Comparison of ENCODE assay signal across 8 mouse cellular contexts in genomic region chr8:70234080-70234780, GRCm38 (mm10). TPM values are rescaled to one million over a fixed set of nuclear protein-coding genes. Genes with fewer than 3 reads are reported as not detected.
DNase-seq lines count a peak whose midpoint lies in the region; ATAC-seq and TF ChIP-seq lines count a peak whose summit lies in the region.

Gene Sugp2, plus strand, starts transcription at chr8:70234226.
Gene Armc6, minus strand, starts transcription at chr8:70234466.

- ATAC-seq in CD4-positive, CD25-positive, alpha-beta regulatory T cell, adult 4 months: peak; percentile 89
- peak; percentile 97 for ATAC-seq in heart, embryonic 15.5 days (replicated peaks; ENCODE audit: insufficient number of reproducible peaks, insufficient read depth, low FRiP score, low read depth)
- ATAC-seq in liver, embryonic 14.5 days (ENCODE audit: insufficient read depth): peak; percentile 95
- ATAC-seq in neural tube, embryonic 11.5 days (ENCODE audit: insufficient read depth, low FRiP score, low TSS enrichment): peak; percentile 92
- ATAC-seq in stomach, postnatal 0 days (ENCODE audit: low FRiP score, low TSS enrichment): peak; percentile 96

- no peaks in the 10 kb centered on the region for H3K9me3 ChIP-seq in forebrain, embryonic 10.5 days
- H3K9me3 ChIP-seq in heart, embryonic 15.5 days (replicated peaks): no peaks in the 10 kb centered on the region
- H3K9me3 ChIP-seq in liver, embryonic 14.5 days (ENCODE audit: control insufficient read depth, low read length): no peaks in the 10 kb centered on the region
- H3K9me3 ChIP-seq in neural tube, embryonic 11.5 days (ENCODE audit: control insufficient read depth, low read length): no peaks in the 10 kb centered on the region
- H3K9me3 ChIP-seq in stomach, postnatal 0 days (ENCODE audit: control insufficient read depth, low read length): no peaks in the 10 kb centered on the region

- peak within 1 kb of the TSS; percentile 94 for H3K27ac ChIP-seq in forebrain, embryonic 10.5 days
- peak within 1 kb of the TSS; percentile 93 for H3K27ac ChIP-seq in heart, embryonic 15.5 days
- H3K27ac ChIP-seq in liver, embryonic 14.5 days: peak within 1 kb of the TSS; percentile 87
- H3K27ac ChIP-seq in neural tube, embryonic 11.5 days (ENCODE audit: low read depth, low read length): peak within 1 kb of the TSS; percentile 76
- H3K27ac ChIP-seq in stomach, postnatal 0 days (replicated peaks): peak within 1 kb of the TSS; percentile 95

- H3K27me3 ChIP-seq in forebrain, embryonic 10.5 days (ENCODE audit: poor library complexity, severe bottlenecking): no peaks in the 10 kb centered on the region
- no peaks in the 10 kb centered on the region for H3K27me3 ChIP-seq in heart, embryonic 15.5 days
- H3K27me3 ChIP-seq in liver, embryonic 14.5 days (ENCODE audit: control insufficient read depth, insufficient read depth, low read length): no peaks in the 10 kb centered on the region
- H3K27me3 ChIP-seq in neural tube, embryonic 11.5 days (ENCODE audit: control insufficient read depth, insufficient read depth, low read length): no peaks in the 10 kb centered on the region
- no peaks in the 10 kb centered on the region for H3K27me3 ChIP-seq in stomach, postnatal 0 days (ENCODE audit: control insufficient read depth, insufficient read depth, low read length)

- peak within 1 kb of the TSS; percentile 84 for H3K4me2 ChIP-seq in heart, embryonic 15.5 days
- peak within 1 kb of the TSS; percentile 94 for H3K4me2 ChIP-seq in liver, embryonic 14.5 days (ENCODE audit: low read depth)
- H3K4me2 ChIP-seq in neural tube, embryonic 11.5 days (ENCODE audit: low read depth): peak within 1 kb of the TSS; percentile 78
- peak within 1 kb of the TSS; percentile 86 for H3K4me2 ChIP-seq in stomach, postnatal 0 days (replicated peaks; ENCODE audit: low read depth)

- 0 out of 2 replicates have a peak, but pooled peaks have one; percentile 6 for TF ChIP-seq CTCF in liver, embryonic 14.5 days (IDR thresholded peaks at IDR 0.05; ENCODE audit: low read depth)
- peak; percentile 18; the same call in 1 of the 2 replicates for TF ChIP-seq CTCF in stomach, postnatal 0 days (IDR thresholded peaks at IDR 0.05; ENCODE audit: low read depth)

- peaks cover 27% of the 10 kb centered on the region for H3K4me1 ChIP-seq in forebrain, embryonic 10.5 days
- peaks cover 20% of the 10 kb centered on the region for H3K4me1 ChIP-seq in heart, embryonic 15.5 days (replicated peaks)
- H3K4me1 ChIP-seq in liver, embryonic 14.5 days (replicated peaks; ENCODE audit: control insufficient read depth in 2 of 2, insufficient read depth in 2 of 2, low read length in 1 of 2): peaks cover 11 to 27% of the 10 kb centered on the region in 2 experiments
- peaks cover 7% of the 10 kb centered on the region; the same call in 1 of the 2 replicates for H3K4me1 ChIP-seq in neural tube, embryonic 11.5 days (ENCODE audit: control insufficient read depth, insufficient read depth, low read length)
- peaks cover 5% of the 10 kb centered on the region; the same call in 1 of the 2 replicates for H3K4me1 ChIP-seq in stomach, postnatal 0 days (replicated peaks; ENCODE audit: control insufficient read depth, insufficient read depth)

- H3K9ac ChIP-seq in heart, embryonic 15.5 days: peak within 1 kb of the TSS; percentile 76
- peak within 1 kb of the TSS; percentile 70 for H3K9ac ChIP-seq in liver, embryonic 14.5 days (replicated peaks)
- peak within 1 kb of the TSS; percentile 78 for H3K9ac ChIP-seq in neural tube, embryonic 11.5 days (ENCODE audit: low read length)
- H3K9ac ChIP-seq in stomach, postnatal 0 days (ENCODE audit: low read length): peak within 1 kb of the TSS; percentile 82

- peak; percentile 96 for DNase-seq in c-Kit-negative CD71-positive TER-119-positive erythroid progenitor cells, embryonic 14.5 days (ENCODE audit: low read depth, low spot score)
- DNase-seq in forebrain, embryonic 10.5 days (ENCODE audit: extremely low spot score, low spot score): peak; percentile 94
- DNase-seq in kidney, postnatal 25 days: peak; percentile 95 to 97
- DNase-seq in liver, embryonic 14.5 days (ENCODE audit: low read depth in 3 of 3, low spot score in 3 of 3): peak; percentile 93 to 96 (median 94)
- peak; percentile 98 for DNase-seq in neural tube, embryonic 11.5 days (ENCODE audit: low spot score)
- DNase-seq in stomach, postnatal 0 days (ENCODE audit: low spot score): peak; percentile 96

- peaks cover 52% of the 10 kb centered on the region for H3K36me3 ChIP-seq in forebrain, embryonic 10.5 days (replicated peaks)
- H3K36me3 ChIP-seq in heart, embryonic 15.5 days: peaks cover 44% of the 10 kb centered on the region
- peaks cover 25% of the 10 kb centered on the region for H3K36me3 ChIP-seq in liver, embryonic 14.5 days (replicated peaks; ENCODE audit: control insufficient read depth, insufficient read depth, low read depth)
- peaks cover 4% of the 10 kb centered on the region for H3K36me3 ChIP-seq in neural tube, embryonic 11.5 days (ENCODE audit: control insufficient read depth, insufficient read depth, low read length)
- H3K36me3 ChIP-seq in stomach, postnatal 0 days (ENCODE audit: control insufficient read depth, insufficient read depth, low read length): 0 out of 2 replicates have a peak, but pooled peaks cover 7% of the 10 kb centered on the region

- no peak for TF ChIP-seq EP300 in liver, embryonic 14.5 days (IDR thresholded peaks at IDR 0.05; ENCODE audit: low read depth)
- TF ChIP-seq EP300 in stomach, postnatal 0 days (optimal IDR thresholded peaks at IDR 0.05): no peak

- WGBS in forebrain, embryonic 10.5 days: under 1% methylated on average over 67 of the region's 67 CpGs
- under 1% methylated on average over 67 of the region's 67 CpGs for WGBS in heart, embryonic 15.5 days
- under 1% methylated on average over 66 of the region's 67 CpGs for WGBS in liver, embryonic 14.5 days (ENCODE audit: insufficient replicate concordance)
- WGBS in neural tube, embryonic 11.5 days: under 1% methylated on average over 66 of the region's 67 CpGs
- WGBS in stomach, postnatal 0 days: under 1% methylated on average over 67 of the region's 67 CpGs

- H3K4me3 ChIP-seq in forebrain, embryonic 10.5 days: peak within 1 kb of the TSS; percentile 80
- peak within 1 kb of the TSS; percentile 78 for H3K4me3 ChIP-seq in heart, embryonic 15.5 days
- peak within 1 kb of the TSS; percentile 71 to 86 for H3K4me3 ChIP-seq in liver, embryonic 14.5 days (ENCODE audit: insufficient read depth in 1 of 2, low read depth in 2 of 2, low read length in 2 of 2)
- H3K4me3 ChIP-seq in neural tube, embryonic 11.5 days (ENCODE audit: low read depth, low read length): peak within 1 kb of the TSS; percentile 73
- H3K4me3 ChIP-seq in stomach, postnatal 0 days (ENCODE audit: low read depth, low read length): peak within 1 kb of the TSS; percentile 75

RNA-seq across cellular contexts. Expression of gene Sugp2, which starts in this region (rescaled TPM):
- polyA plus RNA-seq in CD4-positive, CD25-positive, alpha-beta regulatory T cell, adult 4 months (2017; shearing (Covaris generic)): 10 to 100 TPM; 19.9 to 35.1 TPM
- 55.7 and 56.7 TPM in 2 replicates for polyA plus RNA-seq in forebrain, embryonic 10.5 days (2016; fragmentation: Nextera tagmentation; extraction: Ambion mirVana)
- polyA plus RNA-seq in heart, embryonic 15.5 days (2015; fragmentation: Nextera tagmentation; extraction: Ambion mirVana): 22.1 and 27.4 TPM in 2 replicates
- polyA plus RNA-seq in liver, embryonic 14.5 days (2012; rRNA removed): 14.1 and 17.3 TPM in 2 replicates
- polyA plus RNA-seq in liver, embryonic 14.5 days (2014; fragmentation: Nextera tagmentation; extraction: Ambion mirVana): 7.5 and 9.9 TPM in 2 replicates
- 48.3 and 50.6 TPM in 2 replicates for polyA plus RNA-seq in neural tube, embryonic 11.5 days (2014; fragmentation: Nextera tagmentation; extraction: Ambion mirVana)
- 7.8 and 9.0 TPM in 2 replicates for polyA plus RNA-seq in stomach, postnatal 0 days (2015; fragmentation: Nextera tagmentation; extraction: Ambion mirVana)

RNA-seq across cellular contexts. Expression of gene Armc6, which starts in this region (rescaled TPM):
- 10 to 100 TPM in 1 of 2 experiments, 1 to 10 TPM in 1; 8.9 to 13.9 TPM for polyA plus RNA-seq in CD4-positive, CD25-positive, alpha-beta regulatory T cell, adult 4 months (2017; shearing (Covaris generic))
- polyA plus RNA-seq in forebrain, embryonic 10.5 days (2016; fragmentation: Nextera tagmentation; extraction: Ambion mirVana): 29.4 and 32.7 TPM in 2 replicates
- 16.4 and 24.0 TPM in 2 replicates for polyA plus RNA-seq in heart, embryonic 15.5 days (2015; fragmentation: Nextera tagmentation; extraction: Ambion mirVana)
- 12.4 and 13.5 TPM in 2 replicates for polyA plus RNA-seq in liver, embryonic 14.5 days (2012; rRNA removed)
- polyA plus RNA-seq in liver, embryonic 14.5 days (2014; fragmentation: Nextera tagmentation; extraction: Ambion mirVana): 10.5 and 12.0 TPM in 2 replicates
- polyA plus RNA-seq in neural tube, embryonic 11.5 days (2014; fragmentation: Nextera tagmentation; extraction: Ambion mirVana): 37.9 and 43.2 TPM in 2 replicates
- 11.9 and 12.9 TPM in 2 replicates for polyA plus RNA-seq in stomach, postnatal 0 days (2015; fragmentation: Nextera tagmentation; extraction: Ambion mirVana)

Comparison
In these comparisons a context has a peak if more than half of its experiments do, and no peak if none do; other contexts are left out.
1. Peak in every context shown above with its lines: DNase-seq, ATAC-seq, H3K4me3 ChIP-seq and H3K27ac ChIP-seq.